22 mouse cellular contexts compared by ENCODE assay signal in the genomic region with DNA sequence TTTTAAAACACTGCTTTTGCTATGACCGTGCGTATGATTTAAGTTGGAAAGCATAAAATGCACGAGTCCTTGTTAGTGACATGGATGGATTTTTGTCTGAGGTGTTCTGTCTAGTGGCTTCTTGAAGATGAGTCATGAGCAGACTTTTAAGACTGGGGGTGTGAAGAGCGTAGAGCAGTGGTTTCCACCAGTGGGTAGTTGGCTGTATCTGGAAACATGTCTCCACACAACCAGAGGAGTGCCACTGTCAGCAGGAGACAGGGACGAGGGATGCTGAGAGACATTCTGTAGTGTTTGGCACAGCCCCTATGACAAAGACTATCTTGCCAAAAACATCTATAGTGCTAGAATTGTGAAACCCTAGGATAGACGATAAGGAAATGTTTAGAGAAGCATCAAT.
A peak's percentile ranks its signal among the peaks of the same experiment; 100 is the strongest.
DNase-seq lines count a peak whose midpoint lies in the region; ATAC-seq and TF ChIP-seq lines count a peak whose summit lies in the region.
"Had no signal": no experiment of that assay in that cellular context is flagged by ENCODE, and none has a peak within 500 bp of the region (broad histone marks: within the 10 kb centered on the region; RNA-seq: fewer than 3 reads in every experiment).

No protein-coding gene starts in this region.

- ATAC-seq in kidney, embryonic 14.5 days (ENCODE audit: low FRiP score, low TSS enrichment), result no peak
- ATAC-seq: forebrain, embryonic 14.5 days; forebrain, embryonic 16.5 days had no signal

- no peak overlapping the region for H3K27ac ChIP-seq in liver, adult 2 months (replicated peaks; ENCODE audit: insufficient read depth, low read depth, low read length)
- 0 out of 2 replicates have a peak overlapping the region, but pooled peaks have one; percentile 8 for H3K27ac ChIP-seq in brown adipose tissue, adult 24 weeks (replicated peaks; ENCODE audit: low read depth, low read length)
- H3K27ac ChIP-seq in kidney, embryonic 14.5 days (ENCODE audit: low read depth, low read length), result no peak overlapping the region
- H3K27ac ChIP-seq: embryonic facial prominence, embryonic 13.5 days; embryonic facial prominence, embryonic 15.5 days; forebrain, embryonic 10.5 days; forebrain, embryonic 12.5 days had no signal

- WGBS in liver, adult 2 months, result 63% methylated on average over 6 of the region's 6 CpGs
- 95% methylated on average over 6 of the region's 6 CpGs for WGBS in kidney, embryonic 14.5 days

- no peak for TF ChIP-seq POLR2A in liver, adult 2 months (IDR thresholded peaks at IDR 0.05; ENCODE audit: extremely low read depth, insufficient read depth, low read length)

- H3K36me3 ChIP-seq in liver, adult 2 months (ENCODE audit: control insufficient read depth, insufficient read depth, low read length), result peaks cover 12% of the 10 kb centered on the region; the same call in 1 of the 2 replicates
- H3K36me3 ChIP-seq in kidney, embryonic 14.5 days (ENCODE audit: control insufficient read depth, insufficient read depth, low read length), result peaks cover 19% of the 10 kb centered on the region; the same call in 1 of the 2 replicates

- no peak for TF ChIP-seq CTCF in liver, adult 2 months (IDR thresholded peaks at IDR 0.05; ENCODE audit: low read depth, low read length)

- H3K79me2 ChIP-seq in liver, adult 2 months (ENCODE audit: control insufficient read depth, insufficient read depth, low read length), result peaks cover 7% of the 10 kb centered on the region; the same call in 1 of the 2 replicates

- peak; percentile 63 for DNase-seq in liver, adult 2 months (ENCODE audit: extremely low read depth, low read depth, low spot score)
- DNase-seq in liver, result no peak
- peak; percentile 68 for DNase-seq in brain, adult 2 months (ENCODE audit: low read depth, low spot score)
- DNase-seq: adrenal gland, adult 2 months; adrenal gland, postnatal 10 days; adrenal gland, postnatal 25 days; cerebellum, adult 11 months; cerebellum, adult 18-20 months; cerebellum, adult 8-10 months; cerebellum, adult 9-11 months; cerebellum, postnatal 14 days; cerebellum, postnatal 36 days; embryo, embryonic 11 days had no signal

- H3K4me3 ChIP-seq in liver, adult 2 months (ENCODE audit: insufficient read depth, low read depth, low read length), result no peak overlapping the region
- H3K4me3 ChIP-seq in brown adipose tissue, adult 24 weeks (ENCODE audit: insufficient read depth, low read depth, low read length), result no peak overlapping the region
- no peak overlapping the region for H3K4me3 ChIP-seq in kidney, embryonic 14.5 days (ENCODE audit: low read length)
- H3K4me3 ChIP-seq: embryonic facial prominence, embryonic 13.5 days; embryonic facial prominence, embryonic 15.5 days; erythroblast, embryonic 14.5 days; forebrain, embryonic 10.5 days; forebrain, embryonic 12.5 days had no signal

- H3K4me2 ChIP-seq in kidney, embryonic 14.5 days (replicated peaks; ENCODE audit: low read depth, low read length), result no peak overlapping the region
- H3K4me2 ChIP-seq: embryonic facial prominence, embryonic 13.5 days; embryonic facial prominence, embryonic 15.5 days; forebrain, embryonic 12.5 days had no signal

- H3K9ac ChIP-seq in liver, adult 2 months (ENCODE audit: low read depth, low read length), result no peak overlapping the region
- H3K9ac ChIP-seq in kidney, embryonic 14.5 days (ENCODE audit: low read depth, low read length), result no peak overlapping the region
- H3K9ac ChIP-seq: embryonic facial prominence, embryonic 13.5 days; embryonic facial prominence, embryonic 15.5 days; forebrain, embryonic 12.5 days had no signal

- no peaks in the 10 kb centered on the region for H3K9me3 ChIP-seq in kidney, embryonic 14.5 days (ENCODE audit: control insufficient read depth, low read length)
- H3K9me3 ChIP-seq: embryonic facial prominence, embryonic 13.5 days; embryonic facial prominence, embryonic 15.5 days; forebrain, embryonic 10.5 days; forebrain, embryonic 12.5 days had no signal

- no peaks in the 10 kb centered on the region for H3K27me3 ChIP-seq in liver, adult 2 months (ENCODE audit: control insufficient read depth, insufficient read depth, low read length)
- H3K27me3 ChIP-seq in kidney, embryonic 14.5 days (ENCODE audit: control insufficient read depth, insufficient read depth, low read length), result no peaks in the 10 kb centered on the region
- H3K27me3 ChIP-seq: embryonic facial prominence, embryonic 13.5 days; embryonic facial prominence, embryonic 15.5 days; forebrain, embryonic 12.5 days had no signal

- peaks cover 15% of the 10 kb centered on the region for H3K4me1 ChIP-seq in liver, adult 2 months (ENCODE audit: control insufficient read depth, insufficient read depth, low read length)
- H3K4me1 ChIP-seq in brown adipose tissue, adult 24 weeks (ENCODE audit: control insufficient read depth, insufficient read depth, insufficient read length, low read length), result peaks cover 11% of the 10 kb centered on the region
- 0 out of 2 replicates have a peak, but pooled peaks cover 3% of the 10 kb centered on the region for H3K4me1 ChIP-seq in kidney, embryonic 14.5 days (ENCODE audit: control insufficient read depth, insufficient read depth, low read length)
- H3K4me1 ChIP-seq: embryonic facial prominence, embryonic 13.5 days; embryonic facial prominence, embryonic 15.5 days; forebrain, embryonic 10.5 days; forebrain, embryonic 12.5 days had no signal
